Mouse (Mus musculus) v-Abl transformed pro-B cells (cell line): ENCODE measurements around the gene Tuba8.

Experiments used
- in situ Hi-C, 2 experiments: fragments of 400-800 bp; cut with MboI; formaldehyde crosslinking; loops; one replicate each; pipeline ENCODE4 v1.15.1; 2025; ENCODE audit not compliant: unreplicated experiment in 2 of 2

Gene Tuba8

GRCm38 (mm10) chr6:121224067-121224466 lies 13.6 kb downstream of the Tuba8 start:
- in situ Hi-C loops: no loop called here

GRCm38 (mm10) chr6:121224993-121225392 lies 14.5 kb downstream of the Tuba8 start:
- in situ Hi-C loops: loop anchor here in 1 of 2 experiments (25.0 kb wide), 1 partner anchor 1312 kb away; no protein-coding TSS in a partner anchor

- in situ Hi-C loops: loop anchor here in 1 of 2 experiments (25.0 kb wide), 1 partner anchor 1311 kb away; no protein-coding TSS in a partner anchor
Measured at GRCm38 (mm10) chr6:121226043-121226442, 15.5 kb downstream of the Tuba8 start.

- in situ Hi-C loops: loop anchor here in 1 of 2 experiments (25.0 kb wide), 1 partner anchor 1311 kb away; no protein-coding TSS in a partner anchor
Measured at GRCm38 (mm10) chr6:121226744-121227143, 16.2 kb downstream of the Tuba8 start.

GRCm38 (mm10) chr6:121228421-121228820 lies 17.9 kb downstream of the Tuba8 start:
- in situ Hi-C loops: loop anchor here in 1 of 2 experiments (25.0 kb wide), 1 partner anchor 1309 kb away; no protein-coding TSS in a partner anchor

- in situ Hi-C loops: loop anchor here in 1 of 2 experiments (25.0 kb wide), 1 partner anchor 1305 kb away; no protein-coding TSS in a partner anchor
Measured at GRCm38 (mm10) chr6:121232652-121233051, 22.2 kb downstream of the Tuba8 start.

- in situ Hi-C loops: loop anchor here in 1 of 2 experiments (25.0 kb wide), 1 partner anchor 1301 kb away; no protein-coding TSS in a partner anchor
Measured at GRCm38 (mm10) chr6:121236386-121236785, 25.9 kb downstream of the Tuba8 start.

GRCm38 (mm10) chr6:121238209-121238608 lies 27.7 kb downstream of the Tuba8 start:
- in situ Hi-C loops: loop anchor here in 1 of 2 experiments (25.0 kb wide), 1 partner anchor 1299 kb away; no protein-coding TSS in a partner anchor

GRCm38 (mm10) chr6:121241780-121242179 lies 31.3 kb downstream of the Tuba8 start:
- in situ Hi-C loops: loop anchor here in 1 of 2 experiments (25.0 kb wide), 1 partner anchor 1296 kb away; no protein-coding TSS in a partner anchor

- in situ Hi-C loops: loop anchor here in 1 of 2 experiments (25.0 kb wide), 1 partner anchor 1294 kb away; no protein-coding TSS in a partner anchor
Measured at GRCm38 (mm10) chr6:121243161-121243560, 32.7 kb downstream of the Tuba8 start.

- in situ Hi-C loops: loop anchor here in 1 of 2 experiments (25.0 kb wide), 1 partner anchor 1292 kb away; no protein-coding TSS in a partner anchor
Measured at GRCm38 (mm10) chr6:121245127-121246036, 34.9 kb downstream of the Tuba8 start, which contains the start of gene Usp18. Usp18 (plus strand) TSS chr6:121245906.

GRCm38 (mm10) chr6:121246037-121246361 lies 35.5 kb downstream of the Tuba8 start:
- in situ Hi-C loops: loop anchor here in 1 of 2 experiments (25.0 kb wide), 1 partner anchor 1291 kb away; no protein-coding TSS in a partner anchor

GRCm38 (mm10) chr6:121250406-121250805 lies 39.9 kb downstream of the Tuba8 start:
- in situ Hi-C loops: no loop called here

- in situ Hi-C loops: no loop called here
Measured at GRCm38 (mm10) chr6:121251256-121251655, 40.8 kb downstream of the Tuba8 start.

GRCm38 (mm10) chr6:121260548-121260947 lies 50.1 kb downstream of the Tuba8 start:
- in situ Hi-C loops: loop anchor here (5.0 to 10.0 kb wide), 2 partner anchors 107 to 1044 kb away; partner anchors contain the start of gene M6pr (in 1 of the 2)

- in situ Hi-C loops: loop anchor here (5.0 to 10.0 kb wide), 2 partner anchors 106 to 1044 kb away; partner anchors contain the start of gene M6pr (in 1 of the 2)
Measured at GRCm38 (mm10) chr6:121261233-121261632, 50.7 kb downstream of the Tuba8 start.

GRCm38 (mm10) chr6:121262004-121262403 lies 51.5 kb downstream of the Tuba8 start:
- in situ Hi-C loops: loop anchor here (5.0 to 10.0 kb wide), 2 partner anchors 105 to 1043 kb away; partner anchors contain the start of gene M6pr (in 1 of the 2)

GRCm38 (mm10) chr6:121262496-121262895 lies 52.0 kb downstream of the Tuba8 start:
- in situ Hi-C loops: loop anchor here (5.0 to 10.0 kb wide), 2 partner anchors 105 to 1042 kb away; partner anchors contain the start of gene M6pr (in 1 of the 2)

- in situ Hi-C loops: loop anchor here (5.0 to 10.0 kb wide), 2 partner anchors 83 to 1035 kb away; partner anchors contain the start of gene M6pr (in 1 of the 2)
Measured at GRCm38 (mm10) chr6:121270156-121270555, 59.7 kb downstream of the Tuba8 start.

- in situ Hi-C loops: loop anchor here (5.0 to 10.0 kb wide), 2 partner anchors 84 to 1033 kb away; partner anchors contain the start of gene M6pr (in 1 of the 2)
Measured at GRCm38 (mm10) chr6:121271707-121272074, 61.2 kb downstream of the Tuba8 start.
